Mouse (Mus musculus) thymus, adult 2 months (tissue): ENCODE measurements around the gene Ckm.

ENCODE experiments used
- CTCF ChIP-seq: fragments of 200-500 bp; IDR thresholded peaks from 2 replicates; pipeline ENCODE4 v1.5.1; 2012; ENCODE audit warnings: mild to moderate bottlenecking, control low read depth, low read length, moderate library complexity, borderline replicate concordance; ENCODE audit not compliant: control insufficient read depth, poor library complexity, insufficient read depth; ENCODE audit errors: extremely low read depth
- POLR2A ChIP-seq: fragments of 200-500 bp; IDR thresholded peaks from 2 replicates; pipeline ENCODE4 v1.6.1; 2012; ENCODE audit warnings: mild to moderate bottlenecking, low read length, control low read depth, moderate library complexity; ENCODE audit not compliant: control insufficient read depth, poor library complexity, insufficient read depth; ENCODE audit errors: extremely low read depth

DNA sequence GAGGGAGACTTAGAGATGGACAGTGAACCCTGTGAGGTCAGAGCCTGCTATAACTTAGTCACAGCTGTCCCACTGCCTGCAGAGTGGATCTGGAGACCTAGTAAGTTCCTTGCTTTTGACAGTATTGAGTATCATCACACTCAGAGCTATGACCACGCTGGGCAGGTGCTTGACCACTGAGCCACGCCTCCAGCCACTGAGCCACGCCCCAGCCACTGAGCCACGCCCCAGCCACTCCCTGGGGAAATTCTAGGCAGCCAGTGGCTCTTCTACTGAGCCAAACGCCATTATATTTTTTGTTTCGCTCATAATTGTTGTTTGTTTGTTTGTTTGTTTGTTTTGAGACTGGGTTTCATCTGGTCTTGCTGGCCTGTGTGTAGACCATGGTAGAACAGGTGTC is 63.1 kb downstream of the Ckm start:
- TF ChIP-seq POLR2A (no peak), CTCF (no peak)
